Mouse (Mus musculus) limb, embryonic 15.5 days (tissue): ENCODE measurements around the gene Icmt. TPM values are rescaled to one million over a fixed set of nuclear protein-coding genes. Genes with fewer than 3 reads are reported as not detected.
A peak's percentile ranks its signal among the peaks of the same experiment; 100 is the strongest.

ENCODE experiments used
- ATAC-seq: fragments of 200-750 bp; cut with Nextera tagmentation; 2 replicates; pipeline ENCODE4 v1.8.0; 2017; ENCODE audit warnings: low read depth, moderate TSS enrichment; ENCODE audit not compliant: insufficient number of reproducible peaks, low FRiP score, low TSS enrichment
- H3K27ac ChIP-seq: fragments of 300-500 bp; sonication (generic); 2 replicates; pipeline ENCODE4 v1.5.1; 2015; ENCODE audit warnings: moderate library complexity, mild to moderate bottlenecking, inconsistent platforms
- H3K27me3 ChIP-seq: fragments of 300-500 bp; sonication (generic); 2 replicates; pipeline ENCODE4 v1.6.1; 2015; ENCODE audit warnings: inconsistent platforms
- H3K36me3 ChIP-seq: fragments of 300-500 bp; sonication (generic); 2 replicates; pipeline ENCODE4 v1.6.1; 2015; ENCODE audit warnings: inconsistent platforms
- H3K4me1 ChIP-seq: fragments of 300-500 bp; sonication (generic); 2 replicates; pipeline ENCODE4 v1.6.1; 2015; ENCODE audit warnings: inconsistent platforms
- H3K4me2 ChIP-seq: fragments of 300-500 bp; sonication (generic); 2 replicates; pipeline ENCODE4 v1.6.1; 2015; ENCODE audit warnings: mild to moderate bottlenecking, inconsistent platforms
- H3K4me3 ChIP-seq: fragments of 300-500 bp; sonication (generic); 2 replicates; pipeline ENCODE4 v1.5.1; 2015; ENCODE audit warnings: mild to moderate bottlenecking, inconsistent platforms
- H3K9ac ChIP-seq: fragments of 300-500 bp; sonication (generic); 2 replicates; pipeline ENCODE4 v1.6.1; 2015; ENCODE audit warnings: inconsistent platforms
- H3K9me3 ChIP-seq: fragments of 300-500 bp; sonication (generic); 2 replicates; pipeline ENCODE4 v1.6.1; 2016; ENCODE audit warnings: inconsistent platforms
- WGBS: fragments of 180-500 bp; shearing (Covaris S2); methylation state at CpG from one replicate; pipeline ENCODE4 v1.1.7; 2015; 5-methylcytosine and 5-hydroxymethylcytosine counted together
- polyA plus RNA-seq: library from polyadenylated mRNA; unstranded; fragments of >200 nt; fragmentation: Nextera tagmentation; extraction: Ambion mirVana; gene quantifications from 2 replicates; pipeline ENCODE4 v1.2.1, GENCODE M21; 2015

Icmt gene
- polyA plus RNA-seq = 26.4 and 26.5 TPM in 2 replicates

- ATAC-seq = peak; percentile 95
- Histone ChIP-seq H3K4me2 (peak within 1 kb of the TSS; percentile 86), H3K4me1 (peaks cover 25% of the 10 kb centered on the region), H3K9ac (peak within 1 kb of the TSS; percentile 97), H3K36me3 (peaks cover 27% of the 10 kb centered on the region), H3K9me3 (no peaks in the 10 kb centered on the region), H3K4me3 (peak within 1 kb of the TSS; percentile 97), H3K27me3 (peaks cover 34% of the 10 kb centered on the region), H3K27ac (peak within 1 kb of the TSS; percentile 81)
- WGBS = under 1% methylated on average over 114 of the region's 119 CpGs
Observed at GRCm38 (mm10) chr4:152296874-152297861, at the start of gene Icmt. Gene Icmt, plus strand, starts transcription at chr4:152297227.

DNA sequence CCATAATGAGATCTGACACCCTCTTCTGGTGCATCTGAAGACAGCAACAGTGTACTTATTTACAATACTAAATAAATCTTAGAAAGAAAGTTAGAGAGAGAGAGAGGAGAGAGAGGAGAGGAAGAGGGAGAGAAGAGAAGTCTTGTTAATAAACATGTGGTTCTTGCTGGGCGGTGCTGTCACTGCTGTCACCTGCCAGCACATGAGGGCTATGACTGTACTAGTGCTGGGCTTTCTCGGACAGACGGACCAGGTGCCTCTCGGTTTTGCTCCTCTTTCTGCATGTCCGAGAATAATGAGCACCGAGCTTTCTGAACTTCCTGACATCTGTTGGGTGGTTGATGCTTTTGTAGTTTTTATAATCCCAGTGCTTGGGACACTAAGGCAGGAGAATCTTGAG is 46.4 kb upstream of the Icmt start:
- ATAC-seq = no peak
- Histone ChIP-seq H3K4me1 (no peaks in the 10 kb centered on the region), H3K36me3 (no peaks in the 10 kb centered on the region), H3K9me3 (no peaks in the 10 kb centered on the region), H3K27ac (no peak overlapping the region), H3K4me3 (no peak overlapping the region), H3K4me2 (no peak overlapping the region), H3K9ac (no peak overlapping the region), H3K27me3 (no peaks in the 10 kb centered on the region)
- WGBS = 83% methylated on average over 6 of the region's 6 CpGs

GRCm38 (mm10) chr4:152253183-152253759 is 43.8 kb upstream of the Icmt start:
- Histone ChIP-seq H3K36me3 (no peaks in the 10 kb centered on the region), H3K4me3 (no peak overlapping the region), H3K4me2 (no peak overlapping the region), H3K4me1 (no peaks in the 10 kb centered on the region; the same call in 1 of the 2 replicates), H3K9me3 (no peaks in the 10 kb centered on the region), H3K27ac (no peak overlapping the region), H3K27me3 (no peaks in the 10 kb centered on the region), H3K9ac (no peak overlapping the region)
- peak; percentile 62; the same call in 1 of the 2 replicates for ATAC-seq
- 77% methylated on average over 9 of the region's 9 CpGs for WGBS

- Histone ChIP-seq H3K36me3 (peaks cover 3% of the 10 kb centered on the region; the same call in 1 of the 2 replicates), H3K27me3 (no peaks in the 10 kb centered on the region), H3K27ac (no peak overlapping the region), H3K4me1 (peaks cover 7% of the 10 kb centered on the region), H3K4me3 (no peak overlapping the region), H3K4me2 (no peak overlapping the region), H3K9ac (no peak overlapping the region), H3K9me3 (no peaks in the 10 kb centered on the region)
- ATAC-seq = no peak
- WGBS = 45% methylated on average over 6 of the region's 6 CpGs
Observed at GRCm38 (mm10) chr4:152257070-152257469, 40.0 kb upstream of the Icmt start.

DNA sequence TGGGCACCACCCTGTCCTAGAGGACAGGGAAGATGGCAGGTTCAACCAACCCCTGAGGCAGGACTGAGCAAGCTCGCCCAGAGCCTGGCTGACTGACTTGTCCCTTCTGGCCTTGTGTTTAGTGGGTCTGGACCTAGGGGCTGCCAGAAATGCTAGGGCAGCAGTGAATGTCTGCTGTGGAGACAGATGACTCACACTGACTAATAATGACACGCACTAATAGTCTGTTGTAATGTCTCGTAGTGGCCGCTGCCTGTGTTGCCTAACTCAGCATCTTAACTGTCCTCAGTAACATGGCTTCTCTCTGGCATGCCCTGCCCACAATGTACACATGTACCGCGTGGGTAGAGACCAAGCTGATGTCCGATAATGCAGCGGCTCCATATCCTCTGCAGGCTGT is 36.6 kb upstream of the Icmt start:
- H3K27me3 ChIP-seq = no peaks in the 10 kb centered on the region
- no peak overlapping the region for H3K27ac ChIP-seq
- H3K4me2 ChIP-seq = no peak overlapping the region
- 87% methylated on average over 8 of the region's 8 CpGs for WGBS
- no peak overlapping the region for H3K9ac ChIP-seq
- H3K36me3 ChIP-seq = peaks cover 3% of the 10 kb centered on the region
- peaks cover 36% of the 10 kb centered on the region for H3K4me1 ChIP-seq
- no peak for ATAC-seq
- no peak overlapping the region for H3K4me3 ChIP-seq
- H3K9me3 ChIP-seq = no peaks in the 10 kb centered on the region

- WGBS = 56% methylated on average over 9 of the region's 9 CpGs
- Histone ChIP-seq H3K4me3 (no peak overlapping the region), H3K4me1 (peaks cover 46% of the 10 kb centered on the region), H3K36me3 (peaks cover 3% of the 10 kb centered on the region), H3K27me3 (no peaks in the 10 kb centered on the region), H3K9me3 (no peaks in the 10 kb centered on the region), H3K4me2 (no peak overlapping the region), H3K27ac (peak overlapping the region; percentile 7; the same call in 1 of the 2 replicates), H3K9ac (no peak overlapping the region)
- no peak for ATAC-seq
Observed at GRCm38 (mm10) chr4:152262187-152262586, 34.8 kb upstream of the Icmt start.

DNA sequence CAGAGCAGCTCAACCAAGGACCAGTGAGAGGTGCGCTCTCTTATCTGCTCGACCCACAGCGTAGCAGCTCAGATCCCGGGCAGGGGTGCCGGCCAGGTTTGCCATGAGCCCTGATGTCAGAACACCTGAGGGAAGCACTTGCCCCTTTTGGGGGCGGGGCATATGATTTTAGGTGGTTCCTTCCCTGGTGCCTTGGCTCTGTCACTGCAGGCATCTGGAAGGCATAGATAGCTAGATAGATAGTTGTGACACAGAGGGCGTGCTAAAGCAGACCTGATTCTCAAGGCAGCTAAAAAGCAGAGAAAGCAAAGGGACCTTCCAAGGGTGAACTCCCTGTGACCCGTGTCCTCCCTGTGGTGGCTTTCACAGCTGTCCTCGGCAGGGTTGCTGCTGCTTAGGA is 33.9 kb upstream of the Icmt start:
- no peaks in the 10 kb centered on the region for H3K9me3 ChIP-seq
- no peak overlapping the region for H3K4me2 ChIP-seq
- no peak overlapping the region for H3K9ac ChIP-seq
- no peaks in the 10 kb centered on the region for H3K27me3 ChIP-seq
- 55% methylated on average over 9 of the region's 9 CpGs for WGBS
- peaks cover 54% of the 10 kb centered on the region for H3K4me1 ChIP-seq
- no peak overlapping the region for H3K27ac ChIP-seq
- peaks cover 3% of the 10 kb centered on the region for H3K36me3 ChIP-seq
- H3K4me3 ChIP-seq = no peak overlapping the region
- ATAC-seq = no peak

DNA sequence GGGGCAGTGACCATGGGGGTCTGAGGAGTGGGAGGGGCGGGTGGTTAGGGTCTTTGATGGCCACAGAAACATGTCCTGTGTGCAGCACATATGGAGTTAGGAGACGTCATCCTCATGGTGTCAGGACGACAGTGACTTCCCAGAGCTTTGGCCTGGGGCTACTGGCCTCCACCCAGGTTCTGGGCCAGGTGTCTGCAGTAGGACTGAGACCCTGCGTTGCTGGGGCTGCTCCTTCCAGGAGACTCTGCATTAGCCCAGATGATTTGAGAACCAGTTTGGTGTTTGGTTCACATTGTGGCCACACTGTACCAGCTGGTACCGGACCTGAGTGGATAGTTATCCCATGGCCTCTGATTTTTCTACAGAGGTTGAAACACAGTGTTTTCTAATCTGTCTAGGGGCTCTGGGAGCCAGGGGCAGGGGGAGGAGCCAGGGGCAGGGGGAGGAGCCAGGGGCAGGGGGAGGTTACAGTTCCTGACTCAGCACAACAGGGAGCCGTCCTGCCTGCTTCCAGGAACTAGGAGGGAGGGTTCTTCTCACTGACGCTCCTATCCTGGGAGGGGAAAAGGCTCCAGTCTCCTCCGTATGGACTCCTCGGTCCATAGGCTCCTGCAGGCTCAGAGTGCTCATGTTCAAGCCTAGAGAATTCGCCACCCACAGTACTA is 33.4 kb upstream of the Icmt start:
- H3K36me3 ChIP-seq = peaks cover 3% of the 10 kb centered on the region
- no peak for ATAC-seq
- H3K4me1 ChIP-seq = peaks cover 54% of the 10 kb centered on the region
- no peak overlapping the region for H3K4me2 ChIP-seq
- H3K9ac ChIP-seq = no peak overlapping the region
- H3K9me3 ChIP-seq = no peaks in the 10 kb centered on the region
- H3K4me3 ChIP-seq = no peak overlapping the region
- H3K27ac ChIP-seq = no peak overlapping the region
- no peaks in the 10 kb centered on the region for H3K27me3 ChIP-seq
- 34% methylated on average over 10 of the region's 10 CpGs for WGBS

DNA sequence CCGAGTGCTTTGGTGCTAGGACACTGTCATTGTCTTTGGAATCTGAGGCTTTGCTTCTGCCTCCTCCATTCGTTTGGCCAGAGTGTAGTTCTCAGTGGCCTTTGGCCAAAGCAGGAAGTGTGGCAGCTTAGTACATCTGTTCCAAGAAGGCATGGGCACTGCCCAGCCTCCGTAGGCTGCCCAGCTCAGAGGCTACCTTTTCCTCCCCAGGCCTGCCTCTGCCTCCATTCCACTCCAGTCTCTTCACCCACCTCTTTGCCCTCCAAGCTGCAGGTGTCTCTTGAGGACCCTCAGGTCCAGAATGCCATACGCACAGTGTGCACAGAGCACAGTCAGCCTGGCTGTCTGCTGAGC is 32.9 kb upstream of the Icmt start:
- Histone ChIP-seq H3K4me3 (no peak overlapping the region), H3K9me3 (no peaks in the 10 kb centered on the region), H3K36me3 (peaks cover 3% of the 10 kb centered on the region), H3K27me3 (no peaks in the 10 kb centered on the region), H3K9ac (no peak overlapping the region), H3K4me1 (peaks cover 54% of the 10 kb centered on the region), H3K4me2 (no peak overlapping the region), H3K27ac (no peak overlapping the region)
- WGBS = 51% methylated on average over 4 of the region's 4 CpGs
- no peak for ATAC-seq

GRCm38 (mm10) chr4:152264867-152265568 is 32.0 kb upstream of the Icmt start:
- no peak overlapping the region for H3K4me2 ChIP-seq
- peaks cover 54% of the 10 kb centered on the region for H3K4me1 ChIP-seq
- H3K27me3 ChIP-seq = no peaks in the 10 kb centered on the region
- 88% methylated on average over 9 of the region's 9 CpGs for WGBS
- H3K27ac ChIP-seq = no peak overlapping the region
- no peak overlapping the region for H3K4me3 ChIP-seq
- H3K9ac ChIP-seq = no peak overlapping the region
- no peak for ATAC-seq
- H3K36me3 ChIP-seq = peaks cover 3% of the 10 kb centered on the region
- no peaks in the 10 kb centered on the region for H3K9me3 ChIP-seq

GRCm38 (mm10) chr4:152265791-152266190 is 31.2 kb upstream of the Icmt start:
- Histone ChIP-seq H3K4me2 (no peak overlapping the region), H3K4me1 (peaks cover 55% of the 10 kb centered on the region), H3K36me3 (no peaks in the 10 kb centered on the region; the same call in 1 of the 2 replicates), H3K9me3 (no peaks in the 10 kb centered on the region), H3K27ac (peak overlapping the region; percentile 73), H3K4me3 (no peak overlapping the region), H3K27me3 (no peaks in the 10 kb centered on the region), H3K9ac (no peak overlapping the region)
- 60% methylated on average over 5 of the region's 5 CpGs for WGBS
- no peak for ATAC-seq
